Mouse (Mus musculus): ENCODE measurements at regions not wholly inside any gene's neighbourhood (a gene's known extent, or its start where the extent isn't known, plus 50 kb on each side); places are given as distances from the start of the nearest gene placed in this dataset.

GRCm38 (mm10) chr11:111563171-111563570, 497.2 kb downstream of the Kcnj2 start:
- TF ChIP-seq CTCF (IDR thresholded peaks at IDR 0.05; ENCODE audit: insufficient read depth, low read depth, low read length) (no peak), POLR2A (IDR thresholded peaks at IDR 0.05; ENCODE audit: insufficient read depth, low read depth, low read length) (no peak)
